Mouse (Mus musculus) embryo, embryonic 9.5 days (tissue): ENCODE data around the gene Pgghg.

Experiments
- DNase-seq: peaks from one replicate; pipeline ENCODE4 v3.0.0-alpha.2; 2017; ENCODE audit errors: extremely low spot score

The Pgghg gene

GRCm38 (mm10) chr7:140990622-140991021 is 49.4 kb downstream of the Pgghg start:
- DNase-seq, result no peak

- DNase-seq, result no peak
These were observed 50.0 kb downstream of the Pgghg start for GRCm38 (mm10) chr7:140991117-140991689.
